Mouse (Mus musculus): ENCODE measurements at regions not wholly inside any gene's neighbourhood (a gene's known extent, or its start where the extent isn't known, plus 50 kb on each side); places are given as distances from the start of the nearest gene placed in this dataset.

DNA sequence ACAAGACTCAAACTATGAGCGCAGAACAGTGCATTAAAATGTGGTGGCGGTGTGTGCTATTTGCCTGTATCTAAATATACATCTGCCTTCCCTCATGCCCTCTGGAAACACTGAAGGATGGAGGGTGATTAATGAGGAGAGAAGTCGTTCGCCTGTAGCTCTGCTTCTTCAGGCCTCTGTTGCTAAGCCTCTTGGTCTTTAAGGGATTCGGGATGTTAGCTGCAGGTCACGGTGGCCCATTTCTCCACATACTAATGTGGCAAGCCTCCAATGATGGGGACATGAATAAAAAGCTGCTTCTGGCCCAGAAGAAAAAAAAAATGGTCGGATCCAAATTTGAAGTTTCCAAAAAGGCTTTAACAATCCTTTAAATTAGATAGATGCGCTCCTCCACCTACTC lies 137.0 kb upstream of the Btg1 start:
- H3K9ac ChIP-seq = no peak overlapping the region
- peaks cover 29% of the 10 kb centered on the region for H3K4me1 ChIP-seq
- no peak overlapping the region for H3K4me3 ChIP-seq
- no peaks in the 10 kb centered on the region for H3K27me3 ChIP-seq
- H3K27ac ChIP-seq = 0 out of 2 replicates have a peak overlapping the region, but pooled peaks have one; percentile 79
- peak overlapping the region; percentile 39; the same call in 1 of the 2 replicates for H3K4me2 ChIP-seq
- WGBS = 72% methylated on average over 8 of the region's 8 CpGs
- no peaks in the 10 kb centered on the region for H3K36me3 ChIP-seq
- no peaks in the 10 kb centered on the region for H3K9me3 ChIP-seq
- no peak for ATAC-seq (ENCODE audit: insufficient number of reproducible peaks, insufficient read depth, low FRiP score, low TSS enrichment, low read depth)

DNA sequence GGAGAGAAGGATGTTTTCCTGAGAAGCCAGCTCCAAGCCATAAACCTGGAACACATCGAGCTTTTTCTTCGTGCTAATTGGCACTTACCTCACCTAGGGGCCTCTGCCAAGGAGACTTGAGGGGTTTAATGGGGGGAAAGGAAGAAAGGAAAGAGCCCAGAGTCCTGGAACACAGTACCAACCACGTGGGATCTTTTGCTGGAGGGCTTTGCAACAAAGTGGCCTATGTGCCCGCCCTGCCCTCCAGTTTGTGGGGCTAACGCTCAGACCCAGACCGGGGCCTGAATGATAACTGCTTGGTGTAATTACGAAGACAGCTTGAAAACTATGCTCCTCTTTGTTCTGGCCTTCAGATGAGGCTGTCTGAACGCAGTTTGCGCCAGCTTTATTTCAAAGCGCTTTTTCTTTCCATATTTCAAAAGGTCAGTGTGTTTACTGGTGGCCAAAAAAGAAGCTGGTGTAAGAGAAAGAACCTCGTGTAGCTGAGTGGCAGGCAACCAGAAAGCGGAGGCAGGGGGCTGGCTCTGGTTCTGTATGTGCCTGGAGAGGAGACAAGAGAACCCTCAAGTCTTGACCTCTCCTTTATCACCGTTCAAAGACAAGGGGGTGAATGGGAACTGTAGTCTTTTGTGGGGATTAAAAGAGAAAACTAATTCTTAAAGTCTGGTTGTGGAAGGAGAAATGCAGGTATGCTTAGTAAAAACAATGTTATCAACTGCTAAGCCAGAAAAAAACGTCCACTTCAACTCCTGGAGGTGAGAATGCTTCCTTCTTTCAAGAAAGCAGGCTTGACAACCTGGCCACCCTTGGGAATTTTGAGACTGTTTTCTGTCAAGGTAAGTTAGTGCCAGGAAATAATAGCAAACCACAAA lies 136.1 kb upstream of the Btg1 start:
- peak overlapping the region; percentile 51; the same call in 1 of the 2 replicates for H3K9ac ChIP-seq

DNA sequence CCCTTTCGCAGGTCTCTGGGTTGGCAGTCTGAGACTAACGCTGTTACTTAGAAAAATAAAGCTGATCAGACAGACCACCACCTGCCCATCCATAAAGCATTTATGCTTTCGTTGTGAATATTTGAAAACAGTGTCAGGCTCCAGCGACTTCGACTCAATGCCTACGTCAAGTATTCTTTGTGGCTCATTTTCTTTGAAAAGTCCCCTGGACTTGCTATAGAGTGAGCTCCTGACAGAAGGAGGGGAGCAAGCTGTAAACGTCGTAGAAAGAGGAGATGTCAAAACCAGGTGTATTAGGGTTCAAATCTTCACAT lies 135.5 kb upstream of the Btg1 start:
- Histone ChIP-seq H3K27me3 (no peaks in the 10 kb centered on the region), H3K9me3 (no peaks in the 10 kb centered on the region), H3K9ac (no peak overlapping the region), H3K27ac (no peak overlapping the region), H3K4me3 (no peak overlapping the region), H3K36me3 (no peaks in the 10 kb centered on the region), H3K4me2 (no peak overlapping the region), H3K4me1 (peaks cover 25% of the 10 kb centered on the region)
- 67% methylated on average over 8 of the region's 8 CpGs for WGBS
- ATAC-seq (ENCODE audit: insufficient number of reproducible peaks, insufficient read depth, low FRiP score, low TSS enrichment, low read depth) = no peak

More for the DNA sequence above, 136.1 kb upstream of the Btg1 start:
- 0 out of 2 replicates have a peak, but pooled peaks have one; percentile 43 for ATAC-seq (ENCODE audit: insufficient number of reproducible peaks, insufficient read depth, low FRiP score, low TSS enrichment, low read depth)
- no peak overlapping the region for H3K4me3 ChIP-seq
- peak overlapping the region; percentile 79 for H3K27ac ChIP-seq
- H3K4me2 ChIP-seq = peak overlapping the region; percentile 39
- no peaks in the 10 kb centered on the region for H3K9me3 ChIP-seq
- no peaks in the 10 kb centered on the region for H3K27me3 ChIP-seq
- 24% methylated on average over 14 of the region's 14 CpGs for WGBS
- H3K36me3 ChIP-seq = no peaks in the 10 kb centered on the region
- peaks cover 25% of the 10 kb centered on the region for H3K4me1 ChIP-seq

DNA sequence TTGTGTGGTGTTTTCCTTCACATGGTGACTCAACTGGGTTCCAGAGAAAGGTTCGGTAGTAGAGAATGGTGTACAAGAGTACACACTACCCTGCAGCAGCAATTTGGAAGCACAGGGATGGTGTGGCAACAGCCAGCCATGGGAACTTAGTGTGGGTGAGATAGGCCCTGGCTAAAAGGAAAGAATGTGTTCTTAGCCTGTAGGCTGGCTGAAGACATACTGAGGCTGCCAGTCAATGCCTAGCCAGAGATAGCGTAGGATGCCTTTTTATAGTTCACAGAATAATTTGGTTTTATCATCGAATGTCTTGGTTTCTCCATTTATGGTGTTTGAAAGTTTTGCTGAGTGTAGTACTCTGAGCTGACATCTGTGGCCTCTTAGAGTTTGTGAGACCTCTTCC lies 130.1 kb upstream of the Btg1 start:
- H3K9me3 ChIP-seq = no peaks in the 10 kb centered on the region
- WGBS = 95% methylated on average over 3 of the region's 3 CpGs
- no peak overlapping the region for H3K9ac ChIP-seq

DNA sequence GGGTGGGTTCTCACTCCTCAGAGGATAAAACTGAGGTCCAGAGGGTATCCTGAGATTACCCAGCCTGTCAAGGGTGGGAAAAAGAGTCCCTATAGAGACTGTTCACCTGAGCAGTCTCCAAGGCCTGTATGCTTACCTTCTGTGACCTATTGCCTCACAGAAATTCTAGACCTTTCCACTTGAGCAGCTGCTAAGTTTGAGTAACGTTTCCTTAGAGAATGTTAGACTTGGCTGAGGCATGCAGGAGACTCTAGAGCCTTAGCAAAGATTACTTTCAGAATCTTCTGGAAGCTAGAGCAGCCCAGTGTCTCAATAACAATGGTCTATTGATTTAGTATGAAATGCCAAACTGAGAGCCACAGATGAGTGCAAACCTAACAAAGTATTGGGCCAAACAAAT lies 123.1 kb upstream of the Btg1 start:
- no peak for ATAC-seq (ENCODE audit: insufficient number of reproducible peaks, insufficient read depth, low FRiP score, low TSS enrichment, low read depth)
- no peak overlapping the region for H3K4me2 ChIP-seq
- no peaks in the 10 kb centered on the region for H3K36me3 ChIP-seq
- H3K27ac ChIP-seq = no peak overlapping the region
- no peak overlapping the region for H3K9ac ChIP-seq
- no peaks in the 10 kb centered on the region for H3K27me3 ChIP-seq
- H3K4me1 ChIP-seq = no peaks in the 10 kb centered on the region
- no peaks in the 10 kb centered on the region for H3K9me3 ChIP-seq
- 49% methylated on average over 1 of the region's 1 CpGs for WGBS
- no peak overlapping the region for H3K4me3 ChIP-seq

More for the DNA sequence above, 130.1 kb upstream of the Btg1 start:
- Histone ChIP-seq H3K4me1 (no peaks in the 10 kb centered on the region), H3K4me2 (no peak overlapping the region), H3K36me3 (no peaks in the 10 kb centered on the region), H3K27me3 (no peaks in the 10 kb centered on the region), H3K4me3 (no peak overlapping the region), H3K27ac (no peak overlapping the region)
- no peak for ATAC-seq (ENCODE audit: insufficient number of reproducible peaks, insufficient read depth, low FRiP score, low TSS enrichment, low read depth)

DNA sequence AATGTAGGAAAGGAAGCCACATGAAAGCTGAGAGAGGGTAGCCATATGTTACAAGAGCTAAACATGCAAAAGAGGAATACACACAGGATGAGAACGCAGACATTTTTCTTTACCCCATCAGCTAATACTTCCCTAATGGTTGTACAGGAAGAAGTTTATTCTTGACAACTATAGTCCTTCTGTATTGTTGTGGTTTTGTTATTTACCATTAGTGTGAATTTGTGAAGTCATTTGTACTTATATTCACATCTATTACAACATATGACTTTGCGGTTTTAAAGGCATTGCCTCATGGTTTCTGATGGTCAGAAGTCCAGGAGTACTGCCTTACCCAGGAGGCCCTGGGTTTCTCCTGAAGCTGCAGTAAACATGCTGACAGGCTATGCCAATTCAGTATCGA lies 120.1 kb upstream of the Btg1 start:
- Histone ChIP-seq H3K4me1 (no peaks in the 10 kb centered on the region), H3K27me3 (no peaks in the 10 kb centered on the region), H3K4me3 (no peak overlapping the region), H3K4me2 (no peak overlapping the region), H3K9me3 (no peaks in the 10 kb centered on the region), H3K9ac (no peak overlapping the region), H3K27ac (no peak overlapping the region), H3K36me3 (no peaks in the 10 kb centered on the region)
- ATAC-seq (ENCODE audit: insufficient number of reproducible peaks, insufficient read depth, low FRiP score, low TSS enrichment, low read depth) = no peak
- WGBS = 90% methylated on average over 3 of the region's 3 CpGs

DNA sequence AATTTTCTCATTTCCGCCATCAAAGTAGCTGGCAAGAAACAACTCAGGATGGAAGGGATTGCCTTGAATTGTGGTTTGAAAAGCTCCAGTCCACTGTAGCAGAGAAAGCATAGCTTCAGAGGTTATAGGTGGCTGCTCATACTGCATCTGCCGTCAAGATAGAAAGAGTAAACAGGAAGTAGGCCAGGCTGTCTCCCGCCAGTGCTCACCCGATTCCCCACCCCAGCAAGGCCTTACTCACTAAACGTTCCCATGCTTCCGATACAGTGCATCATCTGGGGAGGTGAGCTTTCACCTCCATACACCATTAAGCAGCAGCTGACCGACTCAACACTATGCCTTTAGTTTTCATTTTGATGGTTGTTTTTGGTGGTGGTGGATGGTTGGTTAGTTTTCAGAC lies 119.3 kb upstream of the Btg1 start:
- 88% methylated on average over 7 of the region's 7 CpGs for whole genome bisulfite sequencing
- H3K4me2 ChIP-seq = no peak overlapping the region
- no peak for ATAC-seq (ENCODE audit: insufficient number of reproducible peaks, insufficient read depth, low FRiP score, low TSS enrichment, low read depth)
- H3K27ac ChIP-seq = no peak overlapping the region
- no peaks in the 10 kb centered on the region for H3K36me3 ChIP-seq
- H3K9me3 ChIP-seq = no peaks in the 10 kb centered on the region
- no peak overlapping the region for H3K9ac ChIP-seq
- no peaks in the 10 kb centered on the region for H3K4me1 ChIP-seq
- no peak overlapping the region for H3K4me3 ChIP-seq
- H3K27me3 ChIP-seq = no peaks in the 10 kb centered on the region

DNA sequence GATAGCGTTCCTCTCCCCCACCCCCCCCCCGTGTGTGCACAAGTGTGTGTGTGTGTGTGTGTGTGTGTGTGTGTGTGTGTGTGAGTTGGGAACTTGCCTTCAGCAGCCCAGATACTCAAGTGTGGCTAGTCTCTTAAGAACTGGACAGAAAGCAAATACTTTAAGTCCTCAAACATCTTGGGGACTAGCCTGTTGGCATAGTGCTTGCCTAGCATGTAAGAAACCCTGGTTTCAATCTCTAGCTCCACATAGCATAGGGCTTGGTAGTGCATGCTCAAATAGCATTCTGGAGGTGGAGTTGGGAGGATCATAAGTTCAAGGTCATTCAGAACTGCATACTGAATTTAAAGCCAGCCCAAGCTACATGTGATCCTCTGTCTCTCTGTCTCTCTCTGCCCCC lies 117.5 kb upstream of the Btg1 start:
- WGBS = 78% methylated on average over 2 of the region's 2 CpGs
- Histone ChIP-seq H3K27ac (no peak overlapping the region), H3K4me3 (no peak overlapping the region), H3K27me3 (no peaks in the 10 kb centered on the region), H3K9me3 (no peaks in the 10 kb centered on the region), H3K36me3 (no peaks in the 10 kb centered on the region), H3K9ac (no peak overlapping the region), H3K4me2 (no peak overlapping the region), H3K4me1 (no peaks in the 10 kb centered on the region)
- no peak for ATAC-seq (ENCODE audit: insufficient number of reproducible peaks, insufficient read depth, low FRiP score, low TSS enrichment, low read depth)

DNA sequence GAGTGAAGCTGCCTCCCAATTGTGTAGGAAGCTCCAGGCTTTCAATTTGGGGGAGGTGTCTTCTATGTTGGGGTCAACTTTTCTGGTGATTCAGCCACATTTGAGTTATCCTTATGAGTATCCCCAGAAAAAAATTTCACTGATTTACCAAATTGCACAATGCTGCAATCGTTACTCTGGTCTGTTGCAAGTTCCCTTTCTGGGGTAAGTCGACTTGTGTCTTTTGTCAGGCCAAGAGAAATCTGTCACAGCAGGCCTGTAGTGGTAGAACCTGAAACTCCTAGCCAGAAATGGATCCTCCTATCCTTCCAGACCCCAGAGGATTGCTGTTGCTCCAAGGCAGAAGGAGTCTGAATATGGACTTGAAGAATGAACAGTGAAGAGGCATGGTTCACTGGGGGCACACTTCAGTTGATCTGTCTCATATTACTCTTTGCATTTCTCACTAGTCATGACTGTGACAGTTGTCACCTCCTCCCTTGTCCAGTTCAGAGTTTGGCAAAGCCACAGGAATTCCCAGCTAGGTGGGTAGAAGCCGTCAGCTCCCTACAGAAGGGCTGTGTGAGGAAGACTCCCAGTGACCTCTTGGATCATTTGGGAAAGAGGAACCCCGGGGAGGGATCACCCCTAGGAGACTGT lies 114.6 kb upstream of the Btg1 start:
- Histone ChIP-seq H3K9me3 (no peaks in the 10 kb centered on the region), H3K27ac (no peak overlapping the region), H3K36me3 (no peaks in the 10 kb centered on the region), H3K9ac (no peak overlapping the region), H3K4me3 (no peak overlapping the region), H3K27me3 (no peaks in the 10 kb centered on the region), H3K4me1 (no peaks in the 10 kb centered on the region), H3K4me2 (no peak overlapping the region)
- 76% methylated on average over 4 of the region's 4 CpGs for WGBS
- ATAC-seq (ENCODE audit: insufficient number of reproducible peaks, insufficient read depth, low FRiP score, low TSS enrichment, low read depth) = no peak

DNA sequence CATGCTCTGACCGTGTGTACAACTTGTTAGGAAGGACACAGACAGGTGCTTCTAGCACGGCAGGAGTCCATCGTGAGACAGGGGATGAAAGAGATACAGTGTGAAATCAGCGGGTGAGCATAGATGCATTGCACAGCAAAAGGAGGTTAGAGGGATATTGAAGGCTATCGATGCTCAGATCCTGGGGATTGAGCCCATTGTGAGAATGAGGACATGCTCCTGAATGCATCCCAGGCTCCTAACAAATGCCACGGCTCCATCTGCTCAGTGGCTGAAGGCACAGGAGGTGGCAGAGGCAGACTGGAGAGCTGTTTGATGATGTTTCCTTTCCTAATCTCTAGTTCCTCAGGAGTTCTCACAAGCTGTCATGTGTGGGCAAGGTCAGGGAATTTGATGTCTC lies 114.1 kb upstream of the Btg1 start:
- ATAC-seq (ENCODE audit: insufficient number of reproducible peaks, insufficient read depth, low FRiP score, low TSS enrichment, low read depth) = no peak
- WGBS = 78% methylated on average over 6 of the region's 6 CpGs
- H3K4me1 ChIP-seq = no peaks in the 10 kb centered on the region
- H3K4me3 ChIP-seq = no peak overlapping the region
- H3K4me2 ChIP-seq = no peak overlapping the region
- H3K9me3 ChIP-seq = no peaks in the 10 kb centered on the region
- no peak overlapping the region for H3K27ac ChIP-seq
- no peaks in the 10 kb centered on the region for H3K36me3 ChIP-seq
- H3K9ac ChIP-seq = no peak overlapping the region
- no peaks in the 10 kb centered on the region for H3K27me3 ChIP-seq

DNA sequence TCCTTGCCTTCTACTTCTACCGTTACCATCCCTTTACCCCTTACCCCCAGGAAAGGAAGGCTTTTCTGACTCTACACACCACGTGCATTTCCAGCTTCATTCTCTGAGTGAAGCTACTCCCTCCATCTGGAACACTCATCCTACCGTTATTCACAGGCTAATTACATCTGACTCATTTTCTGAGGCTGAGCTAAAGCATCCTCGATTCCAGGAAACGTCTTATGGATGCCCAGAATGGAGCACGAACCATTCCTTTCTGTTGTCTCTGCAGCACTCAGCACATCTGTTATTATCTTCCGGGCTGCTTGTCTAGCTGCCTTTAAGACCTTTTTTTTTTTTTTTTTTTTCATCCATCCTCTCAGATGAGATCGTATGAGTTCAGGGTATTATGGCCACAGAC lies 112.5 kb upstream of the Btg1 start:
- no peaks in the 10 kb centered on the region for H3K36me3 ChIP-seq
- H3K9ac ChIP-seq = no peak overlapping the region
- 76% methylated on average over 8 of the region's 8 CpGs for WGBS
- H3K4me2 ChIP-seq = no peak overlapping the region
- H3K9me3 ChIP-seq = no peaks in the 10 kb centered on the region
- H3K27ac ChIP-seq = no peak overlapping the region
- H3K4me3 ChIP-seq = no peak overlapping the region
- no peaks in the 10 kb centered on the region for H3K27me3 ChIP-seq
- no peak for ATAC-seq (ENCODE audit: insufficient number of reproducible peaks, insufficient read depth, low FRiP score, low TSS enrichment, low read depth)
- H3K4me1 ChIP-seq = no peaks in the 10 kb centered on the region

Data from embryonic facial prominence, embryonic 13.5 days (tissue).